Mouse (Mus musculus) hindbrain, embryonic 10.5 days (tissue): ENCODE data around the gene Mrpl38. TPM values are rescaled to one million over a fixed set of nuclear protein-coding genes. Genes with fewer than 3 reads are reported as not detected.
"Not testable (repeated sequence)": the region's sequence is repeated elsewhere in the genome, so short reads cannot be mapped to it uniquely, and the experiment has no call there.

Experiments used
- DNase-seq: peaks from one replicate; pipeline ENCODE4 v3.0.0-alpha.2; 2017; ENCODE audit warnings: low spot score
- H3K27ac ChIP-seq: fragments of 300-500 bp; sonication (generic); 2 replicates; pipeline ENCODE4 v1.5.1; 2016; ENCODE audit warnings: mild to moderate bottlenecking, moderate library complexity
- H3K27me3 ChIP-seq: fragments of 300-500 bp; sonication (generic); 2 replicates; pipeline ENCODE4 v1.6.1; 2016; ENCODE audit warnings: mild to moderate bottlenecking; ENCODE audit not compliant: poor library complexity, insufficient read depth, severe bottlenecking
- H3K36me3 ChIP-seq: fragments of 300-500 bp; sonication (generic); 2 replicates; pipeline ENCODE4 v1.6.1; 2016; ENCODE audit warnings: mild to moderate bottlenecking, moderate library complexity
- H3K4me1 ChIP-seq: fragments of 300-500 bp; sonication (generic); replicated peaks from 2 replicates; pipeline ENCODE4 v1.6.1; 2016; ENCODE audit warnings: mild to moderate bottlenecking
- H3K4me3 ChIP-seq: fragments of 300-500 bp; sonication (generic); 2 replicates; pipeline ENCODE4 v1.5.1; 2016; ENCODE audit warnings: mild to moderate bottlenecking, moderate library complexity
- H3K9me3 ChIP-seq: fragments of 300-500 bp; sonication (generic); 2 replicates; pipeline ENCODE4 v1.6.1; 2016; ENCODE audit warnings: mild to moderate bottlenecking, moderate library complexity
- WGBS: fragments of 180-500 bp; shearing (Covaris S2); methylation state at CpG from one replicate; pipeline ENCODE4 v1.1.7; 2016; 5-methylcytosine and 5-hydroxymethylcytosine counted together
- polyA plus RNA-seq: library from polyadenylated mRNA; unstranded; fragments of >200 nt; fragmentation: Nextera tagmentation; extraction: Ambion mirVana; gene quantifications from 2 replicates; pipeline ENCODE4 v1.2.1, GENCODE M21; 2016

Gene Mrpl38
- polyA plus RNA-seq, 1 experiment from 2014 or later: 114 TPM

DNA sequence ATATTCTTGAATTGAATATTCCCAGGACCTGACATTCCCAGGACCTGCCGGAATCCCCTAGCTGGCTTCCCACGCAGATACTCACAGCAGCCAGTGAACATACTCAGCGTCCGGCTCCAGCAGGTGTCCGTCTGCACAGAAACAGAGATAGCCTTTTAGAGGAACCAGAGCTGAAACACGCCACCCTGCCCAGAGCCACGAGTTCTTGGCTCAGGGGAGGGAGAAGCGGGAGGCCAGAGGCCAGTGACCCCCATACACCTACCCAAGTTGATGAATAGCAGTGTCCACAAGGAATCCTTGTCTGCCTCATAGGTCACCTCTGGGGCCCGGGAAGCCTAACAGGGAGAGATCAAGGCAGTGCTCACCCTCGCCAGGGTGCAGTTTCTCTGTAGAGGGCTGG, 4.5 kb downstream of the Mrpl38 start:
- peaks cover 57% of the 10 kb centered on the region for H3K4me1 ChIP-seq
- no peak overlapping the region for H3K27ac ChIP-seq
- H3K4me3 ChIP-seq: no peak overlapping the region
- 89% methylated on average over 10 of the region's 10 CpGs for WGBS
- peaks cover 10% of the 10 kb centered on the region for H3K27me3 ChIP-seq
- peaks cover 58% of the 10 kb centered on the region for H3K36me3 ChIP-seq
- no peak for DNase-seq
- H3K9me3 ChIP-seq: no peaks in the 10 kb centered on the region

DNA sequence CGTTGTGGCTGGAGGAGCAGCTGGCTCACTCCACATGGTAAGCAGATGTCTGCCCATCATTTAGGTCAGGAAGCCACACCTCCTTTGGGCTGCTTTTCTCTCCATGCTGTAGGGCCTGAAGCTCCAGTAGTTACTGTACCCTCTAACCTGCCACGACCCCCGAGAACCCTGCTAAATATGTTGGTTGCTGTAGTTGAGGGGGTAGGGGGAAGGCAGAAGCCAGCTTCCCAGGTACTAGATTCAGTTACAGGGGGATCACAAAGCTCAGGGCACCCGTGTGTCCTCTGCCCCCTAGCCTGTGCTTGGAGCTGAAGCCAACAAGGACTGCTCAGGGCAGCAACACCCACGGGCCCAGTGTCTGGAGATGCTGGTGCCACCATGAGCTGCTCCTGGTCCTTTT, 5.2 kb downstream of the Mrpl38 start:
- no peak for DNase-seq
- Histone ChIP-seq H3K9me3 (no peaks in the 10 kb centered on the region), H3K27ac (no peak overlapping the region), H3K4me3 (no peak overlapping the region), H3K4me1 (peaks cover 56% of the 10 kb centered on the region), H3K27me3 (peaks cover 15% of the 10 kb centered on the region), H3K36me3 (peaks cover 58% of the 10 kb centered on the region)
- WGBS: 74% methylated on average over 5 of the region's 5 CpGs

DNA sequence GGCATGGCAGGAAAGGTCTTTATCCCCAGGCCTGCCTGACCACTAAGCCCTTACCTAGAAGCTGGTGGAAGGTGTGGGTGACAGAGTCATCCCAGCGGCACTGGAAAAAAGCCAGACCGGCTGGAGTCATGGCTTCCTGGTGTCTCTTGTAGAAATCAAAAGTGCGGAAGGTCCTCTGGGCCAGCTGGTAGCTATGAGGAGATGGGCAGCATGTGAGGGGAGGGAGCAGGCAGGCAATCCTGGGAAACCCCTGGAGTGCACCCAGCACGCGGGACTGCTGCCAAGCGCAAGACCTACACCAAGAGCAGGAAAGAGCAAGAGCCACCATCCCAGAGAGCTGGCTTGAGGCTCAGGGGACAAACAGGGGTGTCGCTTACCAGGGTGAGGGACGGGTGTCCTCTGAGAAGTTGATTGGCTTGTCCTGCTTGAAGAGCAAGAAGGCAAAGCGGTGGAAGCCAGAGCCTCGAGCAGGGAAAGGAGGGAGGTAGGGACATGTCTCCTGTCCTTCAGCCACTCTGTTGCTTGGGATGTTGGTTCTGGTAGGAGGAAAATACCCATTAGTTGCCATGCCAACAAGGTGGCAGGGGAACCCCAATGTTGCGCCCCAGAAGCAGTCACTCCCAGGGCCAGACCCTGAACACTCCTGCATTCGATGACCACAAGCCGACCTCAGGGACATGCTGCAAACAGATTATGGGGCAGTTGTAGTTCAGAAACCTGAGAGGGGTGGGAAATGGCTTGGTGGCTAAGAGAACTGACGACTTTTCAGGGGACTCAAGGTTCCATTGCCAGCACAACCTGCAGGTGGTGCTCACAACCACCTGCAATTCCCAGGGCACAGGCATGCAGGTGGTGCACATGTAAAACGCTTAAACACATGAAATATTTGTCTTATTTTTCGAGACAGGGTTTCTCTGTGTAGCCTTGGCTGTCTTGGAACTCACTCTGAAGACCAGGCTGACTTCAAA, 6.0 kb downstream of the Mrpl38 start:
- 85% methylated on average over 16 of the region's 16 CpGs for WGBS
- H3K27ac ChIP-seq: no peak overlapping the region
- peaks cover 15% of the 10 kb centered on the region for H3K27me3 ChIP-seq
- DNase-seq: no peak
- peaks cover 55% of the 10 kb centered on the region for H3K4me1 ChIP-seq
- no peak overlapping the region for H3K4me3 ChIP-seq
- H3K9me3 ChIP-seq: no peaks in the 10 kb centered on the region
- H3K36me3 ChIP-seq: peaks cover 58% of the 10 kb centered on the region

DNA sequence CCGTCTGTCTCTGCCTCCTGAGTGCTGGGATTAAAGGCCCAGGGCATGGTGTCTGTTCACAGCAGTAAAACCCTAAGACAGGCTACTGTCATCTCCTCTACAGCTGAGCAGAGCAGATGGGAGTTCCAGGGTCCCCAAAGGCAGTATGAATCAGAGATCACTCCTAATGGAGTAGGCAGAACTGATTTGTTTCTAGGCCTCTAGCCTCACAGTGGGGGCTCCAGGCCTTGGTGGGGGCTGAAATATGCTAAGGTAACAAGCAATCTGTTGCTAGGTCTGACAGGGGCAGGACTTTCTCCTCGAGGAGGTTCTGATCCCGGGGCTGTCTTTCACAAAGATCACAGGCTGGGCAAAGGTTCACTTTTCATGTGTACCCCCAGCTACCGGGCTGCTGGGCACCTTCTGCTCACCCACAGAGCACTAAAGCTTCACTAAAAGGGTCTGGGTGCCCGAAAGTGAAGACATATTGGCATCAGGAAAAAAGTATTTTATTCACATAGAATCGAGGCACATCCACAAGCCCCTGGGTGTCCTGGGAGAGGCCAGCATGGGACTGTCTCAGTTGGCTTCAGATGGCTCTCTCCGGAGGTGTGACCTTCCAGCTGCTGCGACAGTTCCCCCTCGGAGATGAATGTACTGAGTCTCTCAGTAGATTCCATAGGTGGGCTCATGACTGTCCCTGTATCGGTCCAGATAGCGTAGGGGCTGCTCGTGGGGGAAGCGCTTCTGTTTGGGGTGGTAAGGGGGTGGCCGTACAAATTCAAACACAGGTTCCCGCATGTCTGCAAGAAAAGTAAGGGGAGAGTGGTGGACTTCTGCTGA, 7.1 kb downstream of the Mrpl38 start:
- H3K36me3 ChIP-seq: peaks cover 53% of the 10 kb centered on the region
- 85% methylated on average over 15 of the region's 15 CpGs for WGBS
- no peaks in the 10 kb centered on the region for H3K9me3 ChIP-seq
- DNase-seq: no peak
- peak overlapping the region; percentile 91 for H3K27ac ChIP-seq
- H3K27me3 ChIP-seq: peaks cover 15% of the 10 kb centered on the region
- H3K4me1 ChIP-seq: peaks cover 56% of the 10 kb centered on the region
- H3K4me3 ChIP-seq: peak overlapping the region; percentile 68

DNA sequence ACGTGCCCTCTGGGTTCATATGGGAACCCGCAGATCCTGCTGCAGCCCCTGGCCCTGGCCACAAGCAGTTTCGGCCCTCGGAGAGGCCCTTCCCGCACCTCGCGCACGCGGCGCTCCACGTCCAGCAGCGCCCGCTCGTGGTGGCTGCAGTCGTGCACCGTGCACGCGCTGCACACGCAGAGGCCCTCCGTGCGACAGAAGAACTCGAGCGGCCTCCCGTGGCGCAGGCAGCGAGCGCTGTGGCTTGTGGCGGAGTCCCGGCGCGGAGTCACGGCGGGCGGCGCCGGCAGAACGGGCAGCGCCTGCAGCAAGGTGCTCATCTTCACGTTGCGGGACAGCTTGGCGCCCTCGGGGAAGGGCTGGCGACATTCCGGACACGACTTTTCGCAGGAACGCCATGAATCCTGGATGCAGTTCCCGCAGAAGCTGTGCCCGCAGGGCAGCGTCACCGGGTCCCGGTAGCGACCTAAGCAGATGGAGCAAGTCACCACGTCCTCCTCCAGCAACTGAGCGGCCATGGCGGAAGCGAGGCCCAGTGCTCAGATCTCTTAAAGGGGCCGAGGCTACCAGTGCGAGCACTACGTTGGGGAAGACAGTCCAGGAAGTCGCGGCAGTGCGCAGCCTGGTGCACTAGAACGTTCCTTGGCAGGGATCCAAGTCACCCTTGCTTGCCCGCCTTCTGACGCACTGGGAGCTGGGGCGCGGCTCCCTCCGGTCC, 8.0 kb downstream of the Mrpl38 start, which contains the start of gene Trim65:
Gene Trim65, minus strand, starts transcription at position 641 of the 718 bp plus-strand sequence.
- DNase-seq: peak; percentile 87
- peaks cover 54% of the 10 kb centered on the region for H3K4me1 ChIP-seq
- peak within 1 kb of the TSS; percentile 68 for H3K4me3 ChIP-seq
- H3K27ac ChIP-seq: peak within 1 kb of the TSS; percentile 91
- no peaks in the 10 kb centered on the region for H3K9me3 ChIP-seq
- 2% methylated on average over 69 of the region's 69 CpGs for WGBS
- peaks cover 52% of the 10 kb centered on the region for H3K36me3 ChIP-seq
- peaks cover 15% of the 10 kb centered on the region for H3K27me3 ChIP-seq

DNA sequence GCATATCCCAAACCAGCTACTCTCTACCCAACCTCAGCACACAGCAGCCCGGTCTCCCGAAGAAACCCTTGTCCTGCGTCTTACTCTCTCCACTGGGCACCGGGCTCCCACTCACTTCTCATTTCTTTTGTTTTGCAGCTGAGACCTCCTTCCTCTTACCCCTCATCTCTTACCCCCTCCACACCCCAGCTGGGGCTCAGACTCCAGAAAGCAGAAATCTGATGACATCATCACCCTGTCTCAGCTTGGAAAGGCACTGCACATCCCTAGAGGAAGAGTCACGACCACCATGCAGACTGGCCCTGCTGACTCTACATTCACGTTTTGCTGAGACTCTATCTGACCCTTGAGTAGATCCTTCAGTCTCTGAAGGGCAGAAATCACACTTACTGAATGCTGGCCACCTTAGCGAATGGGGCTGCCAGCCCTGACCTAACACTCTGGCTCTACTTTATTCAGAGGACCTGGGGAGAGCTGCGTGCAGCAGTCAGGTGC, 8.6 kb downstream of the Mrpl38 start:
- Histone ChIP-seq H3K4me3 (peak overlapping the region; percentile 68), H3K27me3 (peaks cover 15% of the 10 kb centered on the region), H3K4me1 (peaks cover 54% of the 10 kb centered on the region), H3K36me3 (peaks cover 51% of the 10 kb centered on the region), H3K9me3 (no peaks in the 10 kb centered on the region), H3K27ac (peak overlapping the region; percentile 91)
- DNase-seq: no peak
- 42% methylated on average over 8 of the region's 8 CpGs for WGBS

DNA sequence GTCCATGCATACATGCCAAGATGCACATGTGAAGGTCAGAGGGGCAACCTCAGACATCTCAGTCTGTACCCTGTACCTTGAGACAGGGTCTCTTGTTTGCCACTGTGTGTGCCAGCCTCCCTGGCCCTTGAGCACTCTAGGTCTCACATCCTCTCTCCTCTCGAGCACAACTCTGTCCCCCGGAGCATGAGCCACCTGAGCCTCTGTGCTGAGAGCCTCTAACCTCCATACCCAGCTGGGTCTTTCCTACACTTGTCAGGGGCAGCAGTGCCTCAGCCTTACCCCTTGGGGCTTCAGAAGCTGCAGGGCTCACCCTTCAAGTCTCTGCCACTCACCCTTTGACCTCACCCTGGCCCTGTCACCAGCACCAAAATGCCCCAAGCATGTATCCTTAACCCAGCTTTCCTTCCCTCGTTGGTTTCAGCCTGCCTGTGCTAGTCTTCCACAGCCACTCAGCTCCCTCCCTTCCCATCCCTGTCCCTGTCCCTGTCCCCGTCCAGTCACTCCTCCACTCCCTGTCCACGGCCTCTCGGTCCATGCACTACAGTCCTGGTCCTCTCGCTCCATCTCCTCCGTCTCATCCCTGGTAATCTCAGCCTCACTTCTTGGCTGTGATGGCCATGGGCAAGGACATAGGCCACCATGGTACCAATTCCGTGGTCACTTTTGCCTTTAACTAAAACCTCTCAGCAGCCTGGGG, 9.4 kb downstream of the Mrpl38 start:
- 77% methylated on average over 9 of the region's 9 CpGs for WGBS

DNA sequence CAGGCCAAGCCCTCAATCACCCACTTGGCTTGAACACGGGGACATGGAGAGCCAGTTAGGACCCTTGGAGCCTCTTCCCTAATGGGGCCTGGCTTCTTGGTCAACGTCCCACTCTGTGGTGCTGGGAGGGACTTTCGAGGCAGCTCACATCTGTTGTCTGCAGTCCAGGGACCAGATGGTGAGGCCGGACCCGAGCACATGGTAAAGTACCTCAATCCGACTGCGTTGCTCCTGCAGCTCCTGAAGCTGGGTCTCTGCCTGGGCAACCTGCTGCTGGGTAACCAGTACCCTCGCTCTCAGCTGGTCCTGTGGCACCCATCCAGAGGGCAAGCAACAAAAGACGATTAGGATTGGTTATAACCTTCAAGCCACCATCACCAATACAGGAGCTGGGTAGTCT, 10.7 kb downstream of the Mrpl38 start:
- Histone ChIP-seq H3K27me3 (peaks cover 15% of the 10 kb centered on the region), H3K27ac (peak overlapping the region; percentile 77), H3K9me3 (no peaks in the 10 kb centered on the region), H3K4me1 (peaks cover 54% of the 10 kb centered on the region), H3K36me3 (peaks cover 30% of the 10 kb centered on the region), H3K4me3 (peak overlapping the region; percentile 25; the same call in 1 of the 2 replicates)
- WGBS: 75% methylated on average over 9 of the region's 9 CpGs
- DNase-seq: peak; percentile 27

More for the DNA sequence above, 9.4 kb downstream of the Mrpl38 start:
- H3K4me1 ChIP-seq: peaks cover 54% of the 10 kb centered on the region
- DNase-seq: no peak
- H3K9me3 ChIP-seq: no peaks in the 10 kb centered on the region
- peak overlapping the region; percentile 91 for H3K27ac ChIP-seq
- peaks cover 43% of the 10 kb centered on the region for H3K36me3 ChIP-seq
- H3K27me3 ChIP-seq: peaks cover 15% of the 10 kb centered on the region
- H3K4me3 ChIP-seq: 0 out of 2 replicates have a peak overlapping the region, but pooled peaks have one; percentile 68

DNA sequence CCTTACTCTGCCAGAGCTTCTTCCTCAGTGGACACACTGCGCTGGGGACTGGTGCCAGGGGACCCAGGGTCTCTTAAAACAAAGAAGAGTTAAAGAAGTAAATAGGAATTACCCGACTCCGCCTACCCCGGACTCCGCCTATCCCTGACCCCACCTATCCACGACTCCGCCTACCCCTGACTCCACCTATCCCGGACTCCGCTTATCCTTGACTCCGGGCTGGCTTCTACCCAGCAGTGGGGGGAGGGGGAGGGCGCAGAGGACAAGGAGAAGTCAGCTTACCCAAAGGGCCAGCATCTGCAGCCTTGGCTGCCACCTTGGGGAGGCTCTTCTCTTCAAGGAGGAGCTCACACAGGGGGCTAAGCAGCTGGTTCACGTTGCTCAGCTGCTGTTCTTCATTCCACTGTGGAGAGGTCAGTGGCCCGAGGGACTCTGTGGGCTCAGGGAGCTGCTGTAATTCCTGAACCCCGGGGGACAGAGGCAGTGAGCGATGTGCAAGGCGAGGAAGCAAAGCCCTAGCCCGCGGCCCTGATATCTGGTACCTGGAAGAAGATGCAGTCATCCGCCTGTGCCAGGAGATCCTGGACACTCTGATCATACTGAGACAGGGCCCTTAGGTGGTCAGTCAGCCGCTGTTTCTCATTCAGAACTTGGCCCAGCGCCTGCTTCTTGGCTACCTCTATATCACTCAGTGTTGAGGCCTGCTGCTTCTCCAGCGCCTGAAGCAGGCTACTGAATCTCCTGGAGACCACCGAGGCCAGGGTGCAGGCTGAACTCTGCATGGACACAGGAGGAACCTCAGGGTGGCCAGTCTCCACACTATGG, 11.3 kb downstream of the Mrpl38 start, which contains the start of gene Trim47:
Gene Trim47, minus strand, starts transcription at position 55 of the 825 bp plus-strand sequence.
- Histone ChIP-seq H3K27me3 (peaks cover 15% of the 10 kb centered on the region), H3K9me3 (no peaks in the 10 kb centered on the region), H3K36me3 (peaks cover 24% of the 10 kb centered on the region), H3K4me3 (peak within 1 kb of the TSS; percentile 25), H3K4me1 (peaks cover 52% of the 10 kb centered on the region), H3K27ac (peak within 1 kb of the TSS; percentile 77)
- WGBS: 23% methylated on average over 23 of the region's 23 CpGs
- DNase-seq: peak; percentile 69

DNA sequence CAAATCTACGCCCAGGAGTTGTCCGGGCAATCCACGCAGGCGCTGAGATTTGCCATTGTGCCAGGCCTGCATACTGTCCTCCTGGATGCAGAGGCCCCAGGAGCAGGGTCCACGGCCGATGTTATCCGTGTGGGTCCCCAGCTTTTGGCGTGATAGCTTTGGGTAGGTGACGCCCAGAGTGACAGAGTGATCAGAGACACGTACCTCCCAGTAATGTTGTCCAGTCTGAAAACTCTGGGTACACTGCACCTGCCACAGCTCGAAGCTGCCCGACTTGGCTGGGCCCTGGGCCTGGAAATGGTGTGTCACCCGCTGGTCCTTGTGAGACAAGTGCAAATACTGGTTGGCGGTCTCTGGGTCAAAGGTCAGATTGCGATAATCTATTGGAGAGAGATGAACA, 12.4 kb downstream of the Mrpl38 start:
- Histone ChIP-seq H3K27me3 (peaks cover 11% of the 10 kb centered on the region), H3K9me3 (no peaks in the 10 kb centered on the region), H3K27ac (no peak overlapping the region), H3K4me3 (no peak overlapping the region), H3K36me3 (peaks cover 13% of the 10 kb centered on the region), H3K4me1 (peaks cover 43% of the 10 kb centered on the region)
- no peak for DNase-seq
- 96% methylated on average over 15 of the region's 15 CpGs for WGBS

DNA sequence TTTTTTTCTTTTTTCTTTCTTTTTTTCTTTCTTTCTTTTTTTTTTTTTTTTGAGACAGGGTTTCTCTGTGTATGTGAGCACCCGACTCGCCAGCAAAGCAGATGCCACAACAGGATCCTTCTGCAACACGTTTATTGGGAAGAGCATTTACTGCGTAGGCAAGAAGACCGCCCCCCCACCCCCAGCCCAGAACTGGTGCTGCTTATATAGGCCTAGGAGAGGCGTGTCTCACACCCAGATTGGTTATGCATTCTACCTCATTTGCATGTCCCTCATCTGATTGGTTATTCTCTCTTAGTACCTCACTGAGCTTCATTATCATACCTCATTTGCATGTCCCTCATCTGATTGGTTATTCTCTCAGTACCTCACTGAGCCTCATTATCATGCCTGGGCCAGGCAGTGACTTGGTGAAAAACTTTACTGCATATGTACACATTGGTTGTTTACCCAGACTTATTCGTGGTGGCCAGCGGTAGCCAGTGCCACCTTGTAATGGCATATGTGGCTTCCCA, 16.9 kb downstream of the Mrpl38 start:
- not testable (repeated sequence) for H3K27me3 ChIP-seq, DNase-seq, H3K27ac ChIP-seq, H3K4me3 ChIP-seq, H3K9me3 ChIP-seq
- WGBS: 91% methylated on average over 8 of the region's 8 CpGs
- Histone ChIP-seq H3K36me3 (peaks cover 12% of the 10 kb centered on the region), H3K4me1 (peaks cover 20% of the 10 kb centered on the region)
